Mouse (Mus musculus) G1E (cell line): ENCODE data around the gene Samd15. TPM values are rescaled to one million over a fixed set of nuclear protein-coding genes. Genes with fewer than 3 reads are reported as not detected.
A peak's percentile ranks its signal among the peaks of the same experiment; 100 is the strongest.

Source experiments
- ATAC-seq: 2 replicates; pipeline ENCODE4 v1.8.0; 2016; ENCODE audit warnings: mild to moderate bottlenecking; ENCODE audit not compliant: insufficient number of reproducible peaks, poor library complexity, low FRiP score, severe bottlenecking; ENCODE audit errors: extremely low read depth
- DNase-seq: peaks from one replicate; pipeline ENCODE4 v3.0.0; 2012; ENCODE audit warnings: low spot score
- H3K27me3 ChIP-seq: 2 replicates; pipeline ENCODE4 v1.6.1; 2012; ENCODE audit warnings: mild to moderate bottlenecking, low read length, inconsistent platforms; ENCODE audit not compliant: insufficient read depth
- H3K36me3 ChIP-seq: replicated peaks from 2 replicates; pipeline ENCODE3; 2012; ENCODE audit warnings: mild to moderate bottlenecking, inconsistent platforms
- H3K4me1 ChIP-seq: 2 replicates; pipeline ENCODE4 v1.6.1; 2012; ENCODE audit warnings: low read depth, low read length, inconsistent platforms, mixed read lengths; ENCODE audit not compliant: insufficient read depth
- H3K4me3 ChIP-seq: 2 replicates; pipeline ENCODE4 v1.5.1; 2012; ENCODE audit warnings: low read depth, mild to moderate bottlenecking, inconsistent platforms, low read length, moderate library complexity, mixed read lengths
- H3K9me3 ChIP-seq: replicated peaks from 2 replicates; pipeline ENCODE4 v1.6.1; 2012; ENCODE audit warnings: inconsistent platforms
- CTCF ChIP-seq: IDR thresholded peaks from 2 replicates; pipeline ENCODE4 v1.5.1; 2012; ENCODE audit warnings: low read depth, low read length, inconsistent platforms, mixed read lengths
- GATA1 ChIP-seq: IDR thresholded peaks from 2 replicates; pipeline ENCODE4 v1.6.1; 2012; ENCODE audit warnings: borderline replicate concordance, low read length, inconsistent platforms, mixed read lengths
- GATA2 ChIP-seq: IDR thresholded peaks from 2 replicates; pipeline ENCODE4 v1.6.1; 2012; ENCODE audit warnings: low read depth, low read length, inconsistent platforms, borderline replicate concordance
- POLR2AphosphoS5 ChIP-seq: IDR thresholded peaks from 2 replicates; pipeline ENCODE4 v1.6.1; 2012; ENCODE audit warnings: low read depth, low read length, inconsistent platforms; ENCODE audit not compliant: insufficient replicate concordance
- TAL1 ChIP-seq: conservative IDR thresholded peaks from 2 replicates; pipeline ENCODE4 v1.6.1; 2012; ENCODE audit warnings: low read depth, low read length, inconsistent platforms, mixed read lengths
- polyA plus RNA-seq: library from polyadenylated mRNA; stranded (reverse); fragments of >175 nt; gene quantifications from 2 replicates; pipeline ENCODE4 v1.2.3, GENCODE M21; 2012
- total RNA-seq, 2 experiments: library from RNA; stranded (forward) in 1 of 2; stranded (reverse) in 1 of 2; fragments of 200-1000 nt in 1 of 2; fragments of >200 nt in 1 of 2; fragmentation: Nextera tagmentation in 1 of 2; gene quantifications; 2 replicates each; pipeline ENCODE4 v1.2.3; 2014 to 2017

Samd15 gene
- total and polyA plus RNA-seq, 3 experiments, result 2.3 to 3.2 TPM; not detected in 1

DNA sequence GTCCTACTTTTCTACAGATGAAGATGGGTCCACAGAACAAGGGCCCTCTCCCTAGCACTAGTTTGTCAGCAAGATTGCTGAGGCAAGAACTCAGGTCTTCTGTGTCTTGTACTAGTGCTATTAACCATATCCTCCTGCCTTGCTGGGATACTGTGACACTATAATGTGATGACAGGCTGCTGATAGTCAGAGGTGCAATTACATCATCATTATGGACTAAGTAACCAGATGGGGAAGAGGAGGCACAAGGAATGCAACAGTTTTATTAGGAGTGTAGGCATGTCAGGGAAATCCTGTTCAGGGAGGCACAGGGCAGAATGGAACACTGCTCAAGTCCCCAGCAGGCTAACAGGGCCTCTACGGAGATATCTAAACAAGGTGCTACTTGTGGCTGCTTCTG is 39.1 kb downstream of the Samd15 start, which contains the start of gene Noxred1:
Gene Noxred1, minus strand, starts transcription at position 101 of the 400 bp plus-strand sequence.
- TF ChIP-seq POLR2AphosphoS5 (no peak), CTCF (no peak), GATA2 (no peak), GATA1 (no peak), TAL1 (no peak)
- Histone ChIP-seq H3K36me3 (peaks cover 44% of the 10 kb centered on the region), H3K9me3 (peaks cover 3% of the 10 kb centered on the region)

DNA sequence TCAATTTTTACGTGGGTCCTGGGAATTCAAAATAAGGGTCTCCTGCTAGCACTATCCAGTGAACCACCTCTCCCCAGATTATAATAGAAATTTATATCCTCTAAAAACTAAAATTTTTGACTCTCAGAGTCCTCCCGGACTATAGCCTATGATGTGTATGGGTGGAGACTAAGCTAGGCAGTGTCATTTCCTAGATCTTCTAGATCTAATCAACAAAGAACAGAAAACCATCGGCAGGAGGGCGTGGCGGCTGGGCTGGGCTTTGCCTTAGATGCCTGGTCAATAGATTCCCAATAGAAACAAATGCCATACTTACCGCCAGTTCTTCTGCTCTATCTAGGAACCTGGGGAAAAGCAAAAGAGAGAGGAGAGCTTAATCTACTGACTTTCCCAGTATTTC is 50.6 kb downstream of the Samd15 start:
- Histone ChIP-seq H3K4me1 (peaks cover 20% of the 10 kb centered on the region), H3K9me3 (no peaks in the 10 kb centered on the region), H3K4me3 (no peak overlapping the region; the same call in 1 of the 2 replicates), H3K36me3 (peaks cover 80% of the 10 kb centered on the region), H3K27me3 (no peaks in the 10 kb centered on the region)
- TF ChIP-seq GATA2, result no peak
- no peak for TF ChIP-seq TAL1
- no peak for TF ChIP-seq CTCF
- no peak for TF ChIP-seq GATA1
- TF ChIP-seq POLR2AphosphoS5, result no peak
- peak; percentile 29 for DNase-seq
- peak; percentile 88 for ATAC-seq

More for the DNA sequence above, 39.1 kb downstream of the Samd15 start, which contains the start of gene Noxred1:
- DNase-seq (no peak), ATAC-seq (no peak)
- no peak within 1 kb of the TSS for H3K4me3 ChIP-seq
- no peaks in the 10 kb centered on the region for H3K4me1 ChIP-seq
- no peaks in the 10 kb centered on the region for H3K27me3 ChIP-seq

DNA sequence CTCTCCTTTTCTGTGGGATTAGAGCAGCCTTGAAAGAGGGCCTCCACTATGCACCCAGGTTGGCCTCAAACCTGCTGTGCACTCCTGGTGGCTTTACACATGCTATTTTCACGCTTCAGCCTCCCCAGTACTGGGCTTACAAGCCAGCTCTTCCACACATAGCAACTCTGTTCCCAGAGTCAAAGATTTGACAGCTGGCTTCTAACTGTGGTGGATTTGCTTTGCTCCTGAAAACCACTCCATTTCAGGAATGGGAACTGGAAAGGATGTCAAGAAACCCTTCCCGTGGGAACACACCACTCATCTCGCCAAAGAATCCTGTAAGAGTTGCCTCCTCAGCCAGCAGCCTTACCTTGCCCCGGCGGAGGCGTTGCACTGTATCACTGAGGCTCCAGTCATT is 54.4 kb downstream of the Samd15 start:
- TF ChIP-seq GATA1 (no peak), CTCF (no peak), TAL1 (no peak), GATA2 (no peak), POLR2AphosphoS5 (no peak)
- DNase-seq, result no peak
- ATAC-seq, result no peak
- Histone ChIP-seq H3K36me3 (peaks cover 87% of the 10 kb centered on the region), H3K27me3 (no peaks in the 10 kb centered on the region), H3K9me3 (no peaks in the 10 kb centered on the region), H3K4me3 (no peak overlapping the region), H3K4me1 (peaks cover 32% of the 10 kb centered on the region)

DNA sequence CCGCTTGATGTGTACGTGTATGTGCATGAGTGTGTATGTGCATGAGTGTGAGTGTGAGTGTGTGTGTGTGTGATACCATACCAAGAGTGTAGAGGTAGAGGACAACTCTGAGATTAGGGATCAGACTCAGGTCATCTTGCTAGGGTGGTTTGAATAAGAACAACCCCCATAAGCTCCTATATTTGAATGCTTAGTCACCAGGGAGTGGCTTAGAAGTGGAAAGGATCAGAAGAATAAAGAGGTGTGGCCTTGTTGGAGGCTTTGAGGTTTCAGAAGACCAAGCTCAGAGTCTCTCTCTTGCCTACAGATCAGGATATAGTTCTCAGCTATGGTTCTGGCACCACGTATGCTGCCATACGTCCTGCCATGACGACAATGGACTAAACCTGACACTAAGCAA is 57.1 kb downstream of the Samd15 start:
- no peak for DNase-seq
- peaks cover 86% of the 10 kb centered on the region for H3K36me3 ChIP-seq
- H3K9me3 ChIP-seq, result no peaks in the 10 kb centered on the region
- peaks cover 12% of the 10 kb centered on the region for H3K4me1 ChIP-seq
- H3K4me3 ChIP-seq, result no peak overlapping the region
- TF ChIP-seq CTCF, result no peak
- TF ChIP-seq TAL1, result no peak
- TF ChIP-seq POLR2AphosphoS5, result no peak
- TF ChIP-seq GATA2, result no peak
- no peak for TF ChIP-seq GATA1
- ATAC-seq, result peak; percentile 66
- no peaks in the 10 kb centered on the region for H3K27me3 ChIP-seq

DNA sequence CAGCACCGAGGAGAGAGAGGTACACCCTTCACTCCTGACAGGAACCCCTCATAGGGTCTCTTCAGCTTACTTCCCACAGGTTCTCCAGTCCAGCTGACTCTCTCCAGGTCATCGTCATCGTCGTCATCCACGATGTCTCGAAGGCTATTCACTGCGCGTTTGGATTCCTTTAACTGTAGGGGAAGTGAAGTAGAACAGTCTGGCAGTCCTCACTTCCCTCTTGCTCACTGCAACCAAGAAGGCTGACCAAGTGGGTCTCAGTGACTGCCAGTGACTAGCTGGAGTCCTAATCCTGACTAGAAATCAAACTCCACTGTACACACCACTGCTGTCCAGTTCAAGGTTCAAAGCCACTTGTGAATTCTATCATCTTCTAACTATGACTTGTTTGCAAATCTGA is 61.0 kb downstream of the Samd15 start:
- Histone ChIP-seq H3K4me3 (no peak overlapping the region), H3K27me3 (no peaks in the 10 kb centered on the region), H3K9me3 (no peaks in the 10 kb centered on the region), H3K4me1 (peaks cover 18% of the 10 kb centered on the region), H3K36me3 (peaks cover 69% of the 10 kb centered on the region)
- ATAC-seq, result no peak
- TF ChIP-seq GATA1 (no peak), GATA2 (no peak), TAL1 (no peak), POLR2AphosphoS5 (no peak), CTCF (no peak)
- DNase-seq, result no peak

Other genes starting within 250 kb of the Samd15 start
- not detected in 2 replicates for gene Zdhhc22, start 209.3 kb upstream of the Samd15 start, total RNA-seq (2014; fragmentation: Nextera tagmentation)
- gene Zdhhc22, start 209.3 kb upstream of the Samd15 start, total RNA-seq (2017), result 0.06 and 0.11 TPM in 2 replicates
- not detected in 2 replicates for gene Zdhhc22, start 209.3 kb upstream of the Samd15 start, polyA plus RNA-seq
- gene Tmem63c, start 178.4 kb upstream of the Samd15 start, total RNA-seq (2014; fragmentation: Nextera tagmentation), result not detected in 2 replicates
- gene Tmem63c, start 178.4 kb upstream of the Samd15 start, total RNA-seq (2017), result not detected in 2 replicates
- not detected in 2 replicates for gene Tmem63c, start 178.4 kb upstream of the Samd15 start, polyA plus RNA-seq
- not detected in 2 replicates for gene Ngb, start 97.2 kb upstream of the Samd15 start, total RNA-seq (2014; fragmentation: Nextera tagmentation)
- 0.23 and 0.49 TPM in 2 replicates for gene Ngb, start 97.2 kb upstream of the Samd15 start, total RNA-seq (2017)
- gene Ngb, start 97.2 kb upstream of the Samd15 start, polyA plus RNA-seq, result not detected in 2 replicates
- gene Gstz1, start 52.6 kb upstream of the Samd15 start, total RNA-seq (2014; fragmentation: Nextera tagmentation), result 71.9 and 80.9 TPM in 2 replicates
- 51.5 and 54.2 TPM in 2 replicates for gene Gstz1, start 52.6 kb upstream of the Samd15 start, total RNA-seq (2017)
- gene Gstz1, start 52.6 kb upstream of the Samd15 start, polyA plus RNA-seq, result 6.6 and 7.2 TPM in 2 replicates
- gene Pomt2, start 51.8 kb upstream of the Samd15 start, total RNA-seq (2014; fragmentation: Nextera tagmentation), result 12.7 and 14.0 TPM in 2 replicates
- gene Pomt2, start 51.8 kb upstream of the Samd15 start, total RNA-seq (2017), result 10.6 and 11.9 TPM in 2 replicates
- gene Pomt2, start 51.8 kb upstream of the Samd15 start, polyA plus RNA-seq, result 5.0 and 5.3 TPM in 2 replicates
- 21.6 and 21.8 TPM in 2 replicates for gene Tmed8, start 731 bp downstream of the Samd15 start, total RNA-seq (2014; fragmentation: Nextera tagmentation)
- 30.8 and 32.5 TPM in 2 replicates for gene Tmed8, start 731 bp downstream of the Samd15 start, total RNA-seq (2017)
- gene Tmed8, start 731 bp downstream of the Samd15 start, polyA plus RNA-seq, result 1.7 and 2.2 TPM in 2 replicates
- 0.75 TPM in 1 of 2 replicates, not detected in the other for gene Noxred1, start 39.0 kb downstream of the Samd15 start, total RNA-seq (2014; fragmentation: Nextera tagmentation)
- 0.11 and 0.58 TPM in 2 replicates for gene Noxred1, start 39.0 kb downstream of the Samd15 start, total RNA-seq (2017)
- not detected in 2 replicates for gene Noxred1, start 39.0 kb downstream of the Samd15 start, polyA plus RNA-seq
- 31.6 and 36.4 TPM in 2 replicates for gene Vipas39, start 66.5 kb downstream of the Samd15 start, total RNA-seq (2014; fragmentation: Nextera tagmentation)
- gene Vipas39, start 66.5 kb downstream of the Samd15 start, total RNA-seq (2017), result 42.4 and 43.1 TPM in 2 replicates
- 1.2 and 1.3 TPM in 2 replicates for gene Vipas39, start 66.5 kb downstream of the Samd15 start, polyA plus RNA-seq
- gene Ahsa1, start 66.8 kb downstream of the Samd15 start, total RNA-seq (2014; fragmentation: Nextera tagmentation), result 117 and 144 TPM in 2 replicates
- gene Ahsa1, start 66.8 kb downstream of the Samd15 start, total RNA-seq (2017), result 400 and 401 TPM in 2 replicates
- 207 and 209 TPM in 2 replicates for gene Ahsa1, start 66.8 kb downstream of the Samd15 start, polyA plus RNA-seq
- gene Ism2, start 100.0 kb downstream of the Samd15 start, total RNA-seq (2014; fragmentation: Nextera tagmentation), result not detected in 2 replicates
- gene Ism2, start 100.0 kb downstream of the Samd15 start, total RNA-seq (2017), result 0.05 TPM in 1 of 2 replicates, not detected in the other
- gene Ism2, start 100.0 kb downstream of the Samd15 start, polyA plus RNA-seq, result not detected in 2 replicates
- 111 and 123 TPM in 2 replicates for gene Sptlc2, start 188.6 kb downstream of the Samd15 start, total RNA-seq (2014; fragmentation: Nextera tagmentation)
- gene Sptlc2, start 188.6 kb downstream of the Samd15 start, total RNA-seq (2017), result 197 and 212 TPM in 2 replicates
- gene Sptlc2, start 188.6 kb downstream of the Samd15 start, polyA plus RNA-seq, result 50.5 and 52.7 TPM in 2 replicates
- gene Slirp, start 244.2 kb downstream of the Samd15 start, total RNA-seq (2014; fragmentation: Nextera tagmentation), result 62.5 and 68.0 TPM in 2 replicates
- gene Slirp, start 244.2 kb downstream of the Samd15 start, total RNA-seq (2017), result 149 and 153 TPM in 2 replicates
- 4.6 and 7.3 TPM in 2 replicates for gene Slirp, start 244.2 kb downstream of the Samd15 start, polyA plus RNA-seq
- gene Alkbh1, start 244.3 kb downstream of the Samd15 start, total RNA-seq (2014; fragmentation: Nextera tagmentation), result 163 and 180 TPM in 2 replicates
- gene Alkbh1, start 244.3 kb downstream of the Samd15 start, total RNA-seq (2017), result 104 and 106 TPM in 2 replicates
- gene Alkbh1, start 244.3 kb downstream of the Samd15 start, polyA plus RNA-seq, result 36.6 and 41.3 TPM in 2 replicates